Mouse (Mus musculus): ENCODE measurements around the gene Gm10160. TPM values are rescaled to one million over a fixed set of nuclear protein-coding genes. Genes with fewer than 3 reads are reported as not detected.

Gene Gm10160
- polyA plus RNA-seq, 1 experiment: not detected

DNA sequence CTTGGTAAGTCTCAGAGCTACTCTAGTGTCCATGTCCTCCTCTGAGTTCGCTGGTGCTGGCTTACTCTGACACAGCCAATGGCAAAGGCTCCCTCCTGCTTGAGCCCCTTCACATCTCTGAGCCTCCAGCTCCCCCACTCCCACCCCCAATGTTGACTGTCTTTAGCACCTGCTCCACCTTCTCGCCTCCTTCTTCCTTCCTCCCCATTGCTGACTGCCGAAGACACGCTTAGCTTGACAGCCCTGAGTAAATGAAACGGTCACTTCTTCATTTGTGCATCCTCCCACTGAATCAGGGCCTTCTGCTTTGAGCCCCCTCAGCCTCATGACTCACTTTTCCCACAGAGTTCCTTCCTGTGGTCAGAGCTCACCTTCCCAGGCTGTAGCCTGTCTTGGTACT is 5.4 kb upstream of the Gm10160 start:
- Histone ChIP-seq H3K4me1 (ENCODE audit: control insufficient read depth, insufficient read depth, low read length) (peaks cover 6% of the 10 kb centered on the region), H3K4me3 (ENCODE audit: insufficient read depth, low read length) (peak overlapping the region; percentile 53; the same call in 1 of the 2 replicates), H3K27ac (ENCODE audit: insufficient read depth, low read length) (no peak overlapping the region)
- TF ChIP-seq CTCF (IDR thresholded peaks at IDR 0.05; ENCODE audit: extremely low read depth, insufficient read depth, low read length) (no peak), POLR2A (IDR thresholded peaks at IDR 0.05; ENCODE audit: extremely low read depth, insufficient read depth, low read length) (no peak)

DNA sequence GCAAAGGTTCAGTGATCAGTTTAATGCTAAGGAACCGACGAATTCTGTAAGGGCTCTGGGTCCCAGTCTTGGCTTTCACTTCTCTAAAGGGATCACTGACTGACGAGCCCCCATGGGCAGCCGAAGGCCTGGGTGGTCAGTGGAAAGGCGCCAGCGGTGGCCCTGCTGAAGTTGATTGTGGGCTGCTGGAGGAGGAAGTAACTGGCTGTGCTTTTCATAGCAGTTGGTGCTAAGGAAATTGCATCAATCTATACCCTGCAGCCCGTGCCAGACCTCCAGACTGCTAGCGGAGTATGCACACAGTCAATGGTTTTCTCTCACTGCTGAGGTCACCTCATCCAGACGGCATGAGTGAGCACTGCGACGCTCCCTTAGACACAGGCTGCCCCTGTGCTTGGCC is 4.5 kb upstream of the Gm10160 start:
- Histone ChIP-seq H3K27ac (ENCODE audit: insufficient read depth, low read length) (no peak overlapping the region), H3K4me3 (ENCODE audit: insufficient read depth, low read length) (peak overlapping the region; percentile 53)
- TF ChIP-seq POLR2A (IDR thresholded peaks at IDR 0.05; ENCODE audit: extremely low read depth, insufficient read depth, low read length) (0 out of 2 replicates have a peak, but pooled peaks have one; percentile 35), CTCF (IDR thresholded peaks at IDR 0.05; ENCODE audit: extremely low read depth, insufficient read depth, low read length) (no peak)

DNA sequence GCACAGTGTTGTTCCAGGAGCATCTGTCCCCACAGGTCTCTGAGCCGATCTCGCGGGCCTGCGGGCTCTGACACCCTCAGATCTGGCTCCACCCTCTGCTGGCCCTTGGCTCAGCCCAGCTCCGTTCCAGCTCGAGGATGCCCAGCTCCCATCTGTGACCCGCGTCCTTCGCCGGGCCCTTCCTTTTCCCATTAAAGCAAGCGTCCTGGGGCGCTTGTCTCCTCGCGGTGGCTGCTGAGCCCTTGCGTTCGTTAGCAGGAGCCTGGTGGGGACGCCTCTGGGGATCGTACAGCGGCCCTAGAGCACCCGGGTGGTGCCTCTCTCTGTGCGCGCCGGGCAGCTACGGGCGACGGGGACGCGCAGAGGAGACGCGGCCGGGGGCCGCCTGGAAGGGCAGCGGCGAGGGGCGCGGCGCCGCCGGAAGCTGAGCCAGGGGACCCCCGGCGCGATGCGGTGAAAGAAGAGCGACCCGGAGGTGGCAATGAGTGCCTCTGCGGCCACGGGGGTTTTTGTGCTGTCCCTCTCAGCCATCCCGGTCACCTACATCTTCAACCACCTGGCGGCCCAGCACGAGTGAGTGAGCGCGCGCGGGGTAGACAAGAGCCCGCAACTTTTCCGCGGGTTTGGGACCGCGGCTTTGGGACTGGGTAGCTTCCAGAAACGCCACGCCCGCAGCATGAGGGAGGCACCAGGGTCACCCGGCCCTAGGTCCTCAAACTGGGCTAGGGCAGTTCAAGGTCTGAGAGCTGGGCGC is 3.6 kb upstream of the Gm10160 start, which contains the start of gene Tm6sf1:
Gene Tm6sf1, plus strand, starts transcription at position 34 of the 754 bp plus-strand sequence.
- Histone ChIP-seq H3K4me3 (ENCODE audit: insufficient read depth, low read length) (peak within 1 kb of the TSS; percentile 53), H3K4me1 (ENCODE audit: control insufficient read depth, insufficient read depth, low read length) (peaks cover 9% of the 10 kb centered on the region), H3K27ac (ENCODE audit: insufficient read depth, low read length) (peak within 1 kb of the TSS; percentile 1)
- peak; percentile 36; the same call in 1 of the 2 replicates for TF ChIP-seq POLR2A (IDR thresholded peaks at IDR 0.05; ENCODE audit: extremely low read depth, insufficient read depth, low read length)
- TF ChIP-seq CTCF (IDR thresholded peaks at IDR 0.05; ENCODE audit: extremely low read depth, insufficient read depth, low read length): no peak

More for the DNA sequence above, 4.5 kb upstream of the Gm10160 start:
- H3K4me1 ChIP-seq (ENCODE audit: control insufficient read depth, insufficient read depth, low read length): peaks cover 7% of the 10 kb centered on the region

DNA sequence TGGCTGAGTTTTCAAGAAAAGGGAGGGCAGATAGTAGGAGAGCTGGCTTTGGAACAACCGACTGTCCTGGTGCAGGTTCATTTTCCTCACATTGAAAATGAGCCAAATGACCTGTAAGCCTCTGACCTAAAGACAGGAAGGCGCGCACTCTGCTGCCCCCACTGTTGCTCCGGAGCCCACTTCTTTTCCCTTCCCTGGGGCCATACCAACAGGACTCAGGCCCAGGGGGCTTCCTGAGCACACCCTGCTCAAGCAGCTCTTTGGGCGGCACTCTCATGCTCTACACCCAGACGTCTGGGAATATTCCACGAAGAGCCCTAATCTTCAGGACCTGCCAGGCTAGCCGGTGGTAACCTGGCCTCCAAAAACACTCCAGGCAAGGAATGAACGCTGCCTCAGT is 2.6 kb upstream of the Gm10160 start:
- no peak for TF ChIP-seq CTCF (IDR thresholded peaks at IDR 0.05; ENCODE audit: extremely low read depth, insufficient read depth, low read length)
- no peak for TF ChIP-seq POLR2A (IDR thresholded peaks at IDR 0.05; ENCODE audit: extremely low read depth, insufficient read depth, low read length)
- Histone ChIP-seq H3K4me3 (ENCODE audit: insufficient read depth, low read length) (peak overlapping the region; percentile 53; the same call in 1 of the 2 replicates), H3K27ac (ENCODE audit: insufficient read depth, low read length) (no peak overlapping the region), H3K4me1 (ENCODE audit: control insufficient read depth, insufficient read depth, low read length) (peaks cover 11% of the 10 kb centered on the region)

DNA sequence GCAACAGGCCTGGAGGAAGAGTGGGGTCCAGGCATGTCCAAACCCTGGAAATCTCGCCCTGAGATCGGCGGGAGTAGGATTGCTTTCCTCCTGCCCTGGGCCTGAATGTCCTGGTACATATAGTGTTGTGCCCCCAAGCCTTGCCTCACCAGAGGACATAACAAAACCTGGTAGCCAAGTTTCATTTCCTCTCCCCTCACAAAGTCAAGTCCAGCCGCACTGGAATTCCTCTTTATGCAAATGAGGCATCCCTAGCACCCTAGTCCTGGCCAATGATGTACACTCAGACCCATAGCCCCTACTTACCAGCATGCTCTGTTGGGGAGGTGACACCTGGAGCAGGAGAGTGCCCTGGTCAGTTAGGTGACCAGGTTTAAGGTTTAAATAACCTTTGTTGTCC is 627 bp upstream of the Gm10160 start:
- Histone ChIP-seq H3K4me3 (ENCODE audit: insufficient read depth, low read length) (no peak overlapping the region), H3K27ac (ENCODE audit: insufficient read depth, low read length) (no peak overlapping the region), H3K4me1 (ENCODE audit: control insufficient read depth, insufficient read depth, low read length) (peaks cover 8% of the 10 kb centered on the region)
- TF ChIP-seq CTCF (IDR thresholded peaks at IDR 0.05; ENCODE audit: extremely low read depth, insufficient read depth, low read length) (no peak), POLR2A (IDR thresholded peaks at IDR 0.05; ENCODE audit: extremely low read depth, insufficient read depth, low read length) (no peak)

DNA sequence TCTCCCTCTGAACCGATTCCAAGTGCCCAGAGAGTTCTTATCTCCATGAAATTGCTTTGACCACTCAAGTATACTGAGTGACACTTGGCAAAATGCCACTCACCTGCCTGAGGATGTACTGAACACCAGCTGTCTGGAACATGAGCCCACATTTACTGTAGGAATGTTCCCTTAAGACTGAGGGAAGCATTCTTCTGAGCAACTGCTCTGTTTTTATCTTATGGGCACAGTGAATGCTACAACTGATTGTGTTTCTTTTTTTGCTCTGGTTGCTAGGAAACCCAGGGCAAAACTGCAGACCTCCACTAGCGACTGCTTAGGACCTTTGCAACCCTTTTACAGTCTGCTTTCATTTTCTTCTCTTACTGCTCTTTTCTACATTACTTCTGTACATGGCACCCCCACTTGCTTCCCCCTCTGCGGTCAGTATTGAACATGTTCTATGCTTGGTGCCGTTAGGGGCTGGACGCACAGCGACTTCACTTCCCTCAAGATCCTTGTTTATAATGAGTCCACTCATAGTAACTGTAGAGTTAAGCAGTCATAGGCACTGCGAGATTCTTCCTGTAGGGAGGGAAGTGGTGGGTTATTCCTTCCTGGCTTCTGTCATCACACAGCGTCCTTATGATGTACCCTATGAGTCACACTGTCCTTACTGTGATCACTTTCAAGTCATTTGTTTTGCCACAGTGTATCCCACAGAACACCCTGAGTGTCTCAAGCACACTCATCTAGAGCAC is 856 bp downstream of the Gm10160 start:
- H3K4me1 ChIP-seq (ENCODE audit: control insufficient read depth, insufficient read depth, low read length): peaks cover 4% of the 10 kb centered on the region; the same call in 1 of the 2 replicates
- no peak overlapping the region for H3K27ac ChIP-seq (ENCODE audit: insufficient read depth, low read length)

DNA sequence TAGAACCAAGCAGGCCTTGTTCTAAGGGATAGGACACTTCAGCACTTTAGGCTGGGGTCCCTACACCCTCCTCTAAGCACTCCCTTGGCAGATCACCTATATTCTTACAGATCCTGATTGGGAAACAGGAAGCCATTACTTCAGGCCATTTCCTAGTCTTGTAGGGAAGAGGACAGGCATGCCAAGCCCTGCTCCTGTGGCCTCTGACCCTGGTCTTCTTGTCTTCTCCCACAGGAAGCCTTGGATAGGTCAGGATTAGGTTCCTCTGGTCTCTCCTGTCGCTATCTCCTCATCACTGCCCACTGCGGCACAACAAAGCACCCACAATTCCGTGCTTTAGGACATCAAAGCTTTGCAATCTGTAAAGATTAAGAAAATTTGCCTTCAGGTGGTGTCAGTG is 3.9 kb downstream of the Gm10160 start:
- Histone ChIP-seq H3K27ac (ENCODE audit: insufficient read depth, low read length) (no peak overlapping the region), H3K4me1 (ENCODE audit: control insufficient read depth, insufficient read depth, low read length) (peaks cover 4% of the 10 kb centered on the region; the same call in 1 of the 2 replicates), H3K4me3 (ENCODE audit: insufficient read depth, low read length) (no peak overlapping the region)
- TF ChIP-seq CTCF (IDR thresholded peaks at IDR 0.05; ENCODE audit: extremely low read depth, insufficient read depth, low read length) (no peak), POLR2A (IDR thresholded peaks at IDR 0.05; ENCODE audit: extremely low read depth, insufficient read depth, low read length) (no peak)

More for the DNA sequence above, 856 bp downstream of the Gm10160 start:
- H3K4me3 ChIP-seq (ENCODE audit: insufficient read depth, low read length): no peak overlapping the region
- TF ChIP-seq CTCF (IDR thresholded peaks at IDR 0.05; ENCODE audit: extremely low read depth, insufficient read depth, low read length) (no peak), POLR2A (IDR thresholded peaks at IDR 0.05; ENCODE audit: extremely low read depth, insufficient read depth, low read length) (no peak)

DNA sequence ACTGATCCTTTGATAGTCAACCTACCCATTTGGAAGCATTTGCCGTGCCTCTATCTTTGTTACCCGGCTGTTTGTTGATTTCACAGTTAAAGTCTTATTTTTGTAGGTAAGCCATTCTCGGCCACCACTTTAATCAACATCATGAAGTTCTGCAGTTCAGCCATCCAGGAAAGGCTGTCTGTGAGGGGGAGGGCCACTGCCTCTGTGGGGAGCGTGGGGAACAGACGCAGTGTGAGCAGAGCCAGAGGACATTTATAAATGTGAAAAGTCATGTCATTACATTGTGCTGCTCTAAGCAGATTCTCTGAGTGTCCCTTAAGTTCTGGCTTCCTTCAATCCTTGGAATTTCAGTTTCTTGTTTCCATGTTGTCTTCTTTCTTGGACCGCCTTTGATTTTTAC is 5.4 kb downstream of the Gm10160 start:
- no peak overlapping the region for H3K27ac ChIP-seq (ENCODE audit: insufficient read depth, low read length)
- H3K4me1 ChIP-seq (ENCODE audit: control insufficient read depth, insufficient read depth, low read length): peaks cover 4% of the 10 kb centered on the region; the same call in 1 of the 2 replicates
- TF ChIP-seq CTCF (IDR thresholded peaks at IDR 0.05; ENCODE audit: extremely low read depth, insufficient read depth, low read length) (no peak), POLR2A (IDR thresholded peaks at IDR 0.05; ENCODE audit: extremely low read depth, insufficient read depth, low read length) (no peak)
- H3K4me3 ChIP-seq (ENCODE audit: insufficient read depth, low read length): no peak overlapping the region

DNA sequence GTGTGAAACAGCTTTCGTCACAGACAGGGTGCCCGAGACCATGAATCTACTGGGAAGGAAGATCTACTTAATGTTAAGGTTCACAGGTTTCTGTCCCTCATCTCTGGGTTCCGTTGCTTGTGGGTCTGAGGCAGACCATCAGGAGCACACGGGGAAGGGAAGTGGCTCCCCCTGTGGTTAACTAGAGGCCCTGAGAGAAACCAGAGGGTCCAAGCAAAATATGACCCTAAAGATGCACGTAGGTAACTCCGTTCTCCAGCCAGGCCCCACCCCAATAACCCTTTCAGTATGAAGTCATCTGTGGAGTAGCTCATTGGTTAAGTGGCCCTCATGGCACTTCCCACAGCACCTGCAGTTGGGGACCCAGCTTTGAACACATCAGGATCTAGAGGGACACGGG is 6.0 kb downstream of the Gm10160 start:
- no peak overlapping the region for H3K4me3 ChIP-seq (ENCODE audit: insufficient read depth, low read length)
- TF ChIP-seq POLR2A (IDR thresholded peaks at IDR 0.05; ENCODE audit: extremely low read depth, insufficient read depth, low read length) (no peak), CTCF (IDR thresholded peaks at IDR 0.05; ENCODE audit: extremely low read depth, insufficient read depth, low read length) (no peak)
- H3K27ac ChIP-seq (ENCODE audit: insufficient read depth, low read length): no peak overlapping the region
- H3K4me1 ChIP-seq (ENCODE audit: control insufficient read depth, insufficient read depth, low read length): 0 out of 2 replicates have a peak, but pooled peaks cover 1% of the 10 kb centered on the region
